Mouse (Mus musculus) heart, adult 2 months (tissue): ENCODE data around the gene E330009J07Rik. TPM values are rescaled to one million over a fixed set of nuclear protein-coding genes. Genes with fewer than 3 reads are reported as not detected.
A peak's percentile ranks its signal among the peaks of the same experiment; 100 is the strongest.

Experiments used
- DNase-seq, 2 experiments: peaks; one replicate each; pipeline ENCODE4 v3.0.0; 2021
- H3K27ac ChIP-seq: fragments of 200-600 bp; 2 replicates; pipeline ENCODE4 v1.8.1; 2022
- H3K27me3 ChIP-seq: fragments of 200-500 bp; 2 replicates; pipeline ENCODE4 v1.6.1; 2012; ENCODE audit warnings: mild to moderate bottlenecking, low read length, inconsistent platforms, mixed read lengths; ENCODE audit not compliant: control insufficient read depth, insufficient read depth
- H3K36me3 ChIP-seq: fragments of 200-500 bp; 2 replicates; pipeline ENCODE4 v1.6.1; 2012; ENCODE audit warnings: low read length, inconsistent platforms; ENCODE audit not compliant: control insufficient read depth, insufficient read depth
- H3K4me1 ChIP-seq: fragments of 200-500 bp; 2 replicates; pipeline ENCODE4 v1.6.1; 2011; ENCODE audit warnings: low read length; ENCODE audit not compliant: control insufficient read depth, insufficient read depth
- H3K4me3 ChIP-seq: fragments of 200-600 bp; 2 replicates; pipeline ENCODE4 v1.8.1; 2022
- H3K79me2 ChIP-seq: fragments of 200-500 bp; replicated peaks from 2 replicates; pipeline ENCODE4 v1.6.1; 2012; ENCODE audit warnings: mild to moderate bottlenecking, inconsistent platforms, low read length, moderate library complexity, mixed read lengths; ENCODE audit not compliant: control insufficient read depth, insufficient read depth
- H3K9ac ChIP-seq: fragments of 200-500 bp; 2 replicates; pipeline ENCODE4 v1.6.1; 2012; ENCODE audit warnings: low read depth, mild to moderate bottlenecking, control low read depth, inconsistent platforms, low read length, mixed read lengths
- CTCF ChIP-seq: fragments of 200-600 bp; IDR thresholded peaks from 2 replicates; pipeline ENCODE4 v1.8.1; 2022; ENCODE audit warnings: antibody characterized with exemption, mild to moderate bottlenecking, moderate library complexity
- EP300 ChIP-seq: fragments of 200-500 bp; IDR thresholded peaks from 2 replicates; pipeline ENCODE4 v1.6.1; 2011; ENCODE audit warnings: low read depth, low read length, control low read depth; ENCODE audit not compliant: insufficient read depth
- POLR2A ChIP-seq: fragments of 200-500 bp; IDR thresholded peaks from 2 replicates; pipeline ENCODE4 v1.6.1; 2011; ENCODE audit warnings: mild to moderate bottlenecking, low read depth, low read length, control low read depth; ENCODE audit not compliant: insufficient read depth
- WGBS: fragments of 180-500 bp; shearing (Covaris S2); methylation state at CpG from one replicate; pipeline ENCODE4 v1.1.7; 2018; 5-methylcytosine and 5-hydroxymethylcytosine counted together
- intact Hi-C: fragments of 180-260 bp; cut with DNase I; formaldehyde crosslinking; loops from one replicate; pipeline ENCODE4 v1.15.1; 2025
- polyA plus RNA-seq: library from polyadenylated mRNA; depleted of rRNA; stranded (reverse); fragments of >200 nt; gene quantifications from 2 replicates; pipeline ENCODE4 v1.2.3, GENCODE M21; 2012
- total RNA-seq, 2 experiments: library from RNA; stranded (reverse); gene quantifications; 2 replicates each; pipeline ENCODE4 v1.2.3; 2021

The E330009J07Rik gene
- total and polyA plus RNA-seq, 3 experiments = 1.7 to 4.5 (median 2.5) TPM

- no peak for DNase-seq
- H3K36me3 ChIP-seq = no peaks in the 10 kb centered on the region
- intact Hi-C loops = no loop called here
- H3K27me3 ChIP-seq = no peaks in the 10 kb centered on the region
- H3K79me2 ChIP-seq = no peaks in the 10 kb centered on the region
- no peak overlapping the region for H3K27ac ChIP-seq
- H3K4me1 ChIP-seq = no peaks in the 10 kb centered on the region
- H3K4me3 ChIP-seq = no peak overlapping the region
- TF ChIP-seq CTCF (no peak), POLR2A (no peak), EP300 (no peak)
- H3K9ac ChIP-seq = no peak overlapping the region
- 77% methylated on average over 5 of the region's 5 CpGs for WGBS
Observed at GRCm38 (mm10) chr6:40413046-40413445, 22.9 kb downstream of the E330009J07Rik start.

DNA sequence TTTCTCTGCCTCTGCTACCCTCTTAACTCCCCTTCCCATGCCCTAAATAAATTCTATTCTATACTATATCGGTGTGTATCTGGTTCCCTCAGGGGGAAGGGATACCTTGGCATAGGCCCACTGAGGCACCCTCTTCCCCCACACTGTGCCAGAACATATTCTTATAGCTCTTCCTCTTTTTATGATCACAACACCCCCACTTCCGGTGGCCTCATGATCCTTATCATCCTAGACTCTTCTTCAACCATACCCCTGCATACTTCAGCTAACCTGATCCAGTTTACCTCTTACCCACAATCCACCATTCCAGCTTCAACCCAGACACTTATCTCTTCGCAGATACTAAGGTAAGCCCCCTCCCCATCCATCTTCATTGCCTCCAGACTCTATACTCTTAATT is 24.9 kb downstream of the E330009J07Rik start:
- Histone ChIP-seq H3K4me1 (no peaks in the 10 kb centered on the region), H3K36me3 (no peaks in the 10 kb centered on the region), H3K27ac (no peak overlapping the region), H3K9ac (no peak overlapping the region), H3K27me3 (no peaks in the 10 kb centered on the region), H3K79me2 (no peaks in the 10 kb centered on the region), H3K4me3 (no peak overlapping the region)
- intact Hi-C loops = no loop called here
- TF ChIP-seq EP300 = no peak
- no peak for TF ChIP-seq CTCF
- no peak for TF ChIP-seq POLR2A
- DNase-seq = no peak
- WGBS = 86% methylated on average over 3 of the region's 3 CpGs

DNA sequence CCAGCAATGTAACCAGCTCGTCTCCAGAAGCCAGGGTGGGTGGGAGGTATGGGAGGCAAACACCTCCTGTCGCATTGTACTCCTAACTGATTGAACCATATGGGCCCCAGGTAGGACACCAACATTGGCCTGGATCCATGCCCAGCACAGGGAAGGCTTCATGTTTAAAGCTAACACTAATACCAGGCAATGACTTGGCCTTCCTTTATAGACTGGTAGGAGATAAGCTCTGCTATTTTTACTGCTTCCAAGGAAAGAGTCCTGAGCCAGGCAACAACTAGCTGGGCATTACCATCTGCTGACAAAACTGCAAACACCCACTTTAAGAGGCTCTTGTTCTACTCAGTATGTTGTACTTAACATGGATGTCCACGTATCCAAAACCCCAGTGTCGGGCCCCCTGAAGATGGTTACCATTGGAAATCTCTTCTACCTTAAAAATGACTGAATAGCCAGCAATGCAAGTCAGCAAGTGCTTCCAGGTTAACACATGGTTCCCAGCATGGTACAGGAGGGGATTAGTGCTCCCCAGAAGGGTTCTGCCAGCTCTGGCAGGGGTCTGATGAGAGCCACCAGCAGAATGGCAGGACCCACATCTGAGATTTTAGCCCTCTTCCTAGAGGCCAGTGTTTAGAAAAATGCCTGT is 32.2 kb downstream of the E330009J07Rik start:
- H3K4me1 ChIP-seq = no peaks in the 10 kb centered on the region
- WGBS = 79% methylated on average over 4 of the region's 4 CpGs
- no peak overlapping the region for H3K4me3 ChIP-seq
- intact Hi-C loops = no loop called here
- H3K9ac ChIP-seq = no peak overlapping the region
- H3K27me3 ChIP-seq = no peaks in the 10 kb centered on the region
- TF ChIP-seq POLR2A (no peak), EP300 (no peak), CTCF (no peak)
- no peaks in the 10 kb centered on the region for H3K36me3 ChIP-seq
- no peak for DNase-seq
- no peak overlapping the region for H3K27ac ChIP-seq
- H3K79me2 ChIP-seq = no peaks in the 10 kb centered on the region

DNA sequence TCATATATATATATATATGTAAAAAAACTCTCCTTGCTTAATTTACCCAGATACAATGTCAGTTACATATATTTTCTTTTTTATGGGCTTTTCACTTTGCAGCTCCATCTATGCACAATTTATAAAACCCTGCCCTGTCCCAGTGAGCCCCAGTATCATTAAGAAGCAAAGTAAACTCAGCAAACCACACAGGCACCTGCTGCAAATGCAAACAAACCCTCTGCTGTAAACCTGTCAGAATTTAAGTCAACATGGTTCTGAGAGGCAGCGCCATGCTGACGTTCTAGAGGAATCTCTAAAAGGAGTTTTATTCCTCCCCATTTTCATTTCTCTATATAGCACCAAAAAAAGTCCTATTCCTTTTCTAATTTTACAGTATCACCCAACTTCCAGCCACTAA is 33.9 kb downstream of the E330009J07Rik start:
- Histone ChIP-seq H3K9ac (no peak overlapping the region), H3K36me3 (no peaks in the 10 kb centered on the region), H3K27me3 (no peaks in the 10 kb centered on the region), H3K4me3 (no peak overlapping the region), H3K27ac (no peak overlapping the region), H3K79me2 (no peaks in the 10 kb centered on the region), H3K4me1 (no peaks in the 10 kb centered on the region)
- TF ChIP-seq CTCF = no peak
- TF ChIP-seq POLR2A = no peak
- no peak for DNase-seq
- intact Hi-C loops = no loop called here
- 96% methylated on average over 2 of the region's 2 CpGs for WGBS

GRCm38 (mm10) chr6:40393213-40393612 is 42.7 kb downstream of the E330009J07Rik start:
- no peak overlapping the region for H3K9ac ChIP-seq
- H3K36me3 ChIP-seq = no peaks in the 10 kb centered on the region
- H3K4me1 ChIP-seq = no peaks in the 10 kb centered on the region
- WGBS = 37% methylated on average over 3 of the region's 3 CpGs
- DNase-seq = peak; percentile 19 to 46
- 0 out of 2 replicates have a peak, but pooled peaks have one; percentile 57 for TF ChIP-seq EP300
- TF ChIP-seq CTCF = peak; percentile 72
- TF ChIP-seq POLR2A = no peak
- H3K27ac ChIP-seq = no peak overlapping the region
- H3K79me2 ChIP-seq = no peaks in the 10 kb centered on the region
- intact Hi-C loops = loop anchor here (1.0 kb wide), 1 partner anchor 157 kb away; no protein-coding TSS in a partner anchor
- H3K27me3 ChIP-seq = no peaks in the 10 kb centered on the region
- H3K4me3 ChIP-seq = no peak overlapping the region

- H3K27ac ChIP-seq = no peak overlapping the region
- WGBS = 68% methylated on average over 1 of the region's 1 CpGs
Observed at GRCm38 (mm10) chr6:40390975-40391374, 45.0 kb downstream of the E330009J07Rik start.

More at GRCm38 (mm10) chr6:40390975-40391374, 45.0 kb downstream of the E330009J07Rik start:
- H3K79me2 ChIP-seq = no peaks in the 10 kb centered on the region
- no peaks in the 10 kb centered on the region for H3K27me3 ChIP-seq
- H3K4me1 ChIP-seq = no peaks in the 10 kb centered on the region
- no peak for TF ChIP-seq EP300
- no peak for TF ChIP-seq CTCF
- no peak for TF ChIP-seq POLR2A
- no peak overlapping the region for H3K4me3 ChIP-seq
- H3K36me3 ChIP-seq = no peaks in the 10 kb centered on the region
- intact Hi-C loops = no loop called here
- no peak overlapping the region for H3K9ac ChIP-seq
- no peak for DNase-seq
